Mouse (Mus musculus) liver, adult 2 months (tissue): ENCODE results near the gene Wnt1. TPM values are rescaled to one million over a fixed set of nuclear protein-coding genes. Genes with fewer than 3 reads are reported as not detected.

Source experiments
- DNase-seq: peaks from one replicate; pipeline ENCODE4 v3.0.0-alpha.2; 2011; ENCODE audit warnings: low read depth, low spot score; ENCODE audit errors: extremely low read depth
- H3K27ac ChIP-seq: fragments of 200-500 bp; replicated peaks from 2 replicates; pipeline ENCODE4 v1.5.1; 2012; ENCODE audit warnings: low read depth, mild to moderate bottlenecking, control low read depth, inconsistent platforms, low read length; ENCODE audit not compliant: insufficient read depth
- H3K27me3 ChIP-seq: fragments of 200-500 bp; 2 replicates; pipeline ENCODE4 v1.6.1; 2012; ENCODE audit warnings: mild to moderate bottlenecking, moderate library complexity, low read length, inconsistent platforms; ENCODE audit not compliant: control insufficient read depth, insufficient read depth
- H3K36me3 ChIP-seq: fragments of 200-500 bp; 2 replicates; pipeline ENCODE4 v1.6.1; 2012; ENCODE audit warnings: low read length, inconsistent platforms; ENCODE audit not compliant: control insufficient read depth, insufficient read depth
- H3K4me1 ChIP-seq: fragments of 200-500 bp; 2 replicates; pipeline ENCODE4 v1.6.1; 2011; ENCODE audit warnings: low read length; ENCODE audit not compliant: control insufficient read depth, insufficient read depth
- H3K4me3 ChIP-seq: fragments of 200-500 bp; 2 replicates; pipeline ENCODE4 v1.5.1; 2011; ENCODE audit warnings: low read depth, mild to moderate bottlenecking, control low read depth, low read length, moderate library complexity; ENCODE audit not compliant: insufficient read depth
- H3K79me2 ChIP-seq: fragments of 200-500 bp; 2 replicates; pipeline ENCODE4 v1.6.1; 2012; ENCODE audit warnings: inconsistent platforms, mild to moderate bottlenecking, low read length, moderate library complexity; ENCODE audit not compliant: control insufficient read depth, insufficient read depth
- H3K9ac ChIP-seq: fragments of 200-500 bp; 2 replicates; pipeline ENCODE4 v1.6.1; 2012; ENCODE audit warnings: low read depth, mild to moderate bottlenecking, control low read depth, inconsistent platforms, low read length
- CTCF ChIP-seq: fragments of 200-500 bp; IDR thresholded peaks from 2 replicates; pipeline ENCODE4 v1.5.1; 2011; ENCODE audit warnings: low read depth, low read length, control low read depth
- POLR2A ChIP-seq: fragments of 200-500 bp; IDR thresholded peaks from 2 replicates; pipeline ENCODE4 v1.6.1; 2011; ENCODE audit warnings: low read length, control low read depth; ENCODE audit not compliant: insufficient read depth; ENCODE audit errors: extremely low read depth
- WGBS: fragments of 180-500 bp; shearing (Covaris S2); methylation state at CpG from one replicate; pipeline ENCODE4 v1.1.7; 2018; 5-methylcytosine and 5-hydroxymethylcytosine counted together
- polyA plus RNA-seq: library from polyadenylated mRNA; depleted of rRNA; stranded (reverse); fragments of >200 nt; gene quantifications from 2 replicates; pipeline ENCODE4 v1.2.3, GENCODE M21; 2012
- total RNA-seq: library from RNA; depleted of rRNA; stranded (reverse); fragments of >200 nt; gene quantifications from 2 replicates; pipeline ENCODE4 v1.2.3, GENCODE M21; 2014

Wnt1 gene
- total and polyA plus RNA-seq, 2 experiments: not detected

- no peaks in the 10 kb centered on the region for H3K36me3 ChIP-seq
- no peak overlapping the region for H3K4me3 ChIP-seq
- H3K4me1 ChIP-seq: no peaks in the 10 kb centered on the region
- TF ChIP-seq CTCF (no peak), POLR2A (no peak)
- H3K79me2 ChIP-seq: no peaks in the 10 kb centered on the region
- WGBS: 13% methylated on average over 8 of the region's 8 CpGs
- DNase-seq: no peak
- H3K27me3 ChIP-seq: peaks cover 34% of the 10 kb centered on the region
- H3K9ac ChIP-seq: no peak overlapping the region
- no peak overlapping the region for H3K27ac ChIP-seq
Measured at GRCm38 (mm10) chr15:98780075-98780474, 9.6 kb upstream of the Wnt1 start.

GRCm38 (mm10) chr15:98780573-98780972 is 9.1 kb upstream of the Wnt1 start:
- H3K79me2 ChIP-seq: no peaks in the 10 kb centered on the region
- DNase-seq: no peak
- H3K4me3 ChIP-seq: no peak overlapping the region
- TF ChIP-seq CTCF (0 out of 2 replicates have a peak, but pooled peaks have one; percentile 6), POLR2A (no peak)
- no peaks in the 10 kb centered on the region for H3K36me3 ChIP-seq
- H3K27ac ChIP-seq: no peak overlapping the region
- H3K27me3 ChIP-seq: peaks cover 34% of the 10 kb centered on the region
- no peak overlapping the region for H3K9ac ChIP-seq
- no peaks in the 10 kb centered on the region for H3K4me1 ChIP-seq
- 27% methylated on average over 13 of the region's 13 CpGs for WGBS

GRCm38 (mm10) chr15:98781166-98781565 is 8.5 kb upstream of the Wnt1 start:
- Histone ChIP-seq H3K27ac (no peak overlapping the region), H3K4me1 (no peaks in the 10 kb centered on the region), H3K4me3 (no peak overlapping the region), H3K27me3 (peaks cover 33% of the 10 kb centered on the region), H3K9ac (no peak overlapping the region), H3K79me2 (no peaks in the 10 kb centered on the region), H3K36me3 (no peaks in the 10 kb centered on the region)
- TF ChIP-seq CTCF: no peak
- TF ChIP-seq POLR2A: no peak
- DNase-seq: no peak
- 54% methylated on average over 6 of the region's 6 CpGs for WGBS

GRCm38 (mm10) chr15:98785744-98786143 is 3.9 kb upstream of the Wnt1 start:
- TF ChIP-seq CTCF (peak; percentile 59), POLR2A (no peak)
- peaks cover 2% of the 10 kb centered on the region; the same call in 1 of the 2 replicates for H3K4me1 ChIP-seq
- peaks cover 6% of the 10 kb centered on the region; the same call in 1 of the 2 replicates for H3K27me3 ChIP-seq
- 62% methylated on average over 7 of the region's 7 CpGs for WGBS
- no peak overlapping the region for H3K4me3 ChIP-seq
- DNase-seq: no peak
- no peak overlapping the region for H3K9ac ChIP-seq
- H3K36me3 ChIP-seq: no peaks in the 10 kb centered on the region
- H3K27ac ChIP-seq: no peak overlapping the region
- no peaks in the 10 kb centered on the region for H3K79me2 ChIP-seq

GRCm38 (mm10) chr15:98787930-98788329 is 1.7 kb upstream of the Wnt1 start:
- H3K79me2 ChIP-seq: no peaks in the 10 kb centered on the region
- peaks cover 4% of the 10 kb centered on the region for H3K4me1 ChIP-seq
- peaks cover 28% of the 10 kb centered on the region for H3K27me3 ChIP-seq
- no peak overlapping the region for H3K27ac ChIP-seq
- no peak for TF ChIP-seq POLR2A
- TF ChIP-seq CTCF: no peak
- no peaks in the 10 kb centered on the region for H3K36me3 ChIP-seq
- 72% methylated on average over 4 of the region's 4 CpGs for WGBS
- no peak for DNase-seq
- no peak overlapping the region for H3K9ac ChIP-seq
- H3K4me3 ChIP-seq: no peak overlapping the region

GRCm38 (mm10) chr15:98788972-98789660 is 541 bp upstream of the Wnt1 start:
- no peak overlapping the region for H3K9ac ChIP-seq
- DNase-seq: peak; percentile 54
- TF ChIP-seq CTCF (no peak; the same call in 1 of the 2 replicates), POLR2A (no peak)
- WGBS: 7% methylated on average over 24 of the region's 24 CpGs
- peaks cover 4% of the 10 kb centered on the region for H3K4me1 ChIP-seq
- no peaks in the 10 kb centered on the region for H3K36me3 ChIP-seq
- no peaks in the 10 kb centered on the region for H3K79me2 ChIP-seq
- no peak overlapping the region for H3K4me3 ChIP-seq
- H3K27ac ChIP-seq: no peak overlapping the region
- peaks cover 30% of the 10 kb centered on the region for H3K27me3 ChIP-seq
